Mouse (Mus musculus) mesoderm, embryonic 11.5 days (tissue): Measurements from ENCODE around the gene Cryzl1.
"Not testable (repeated sequence)": the region's sequence is repeated elsewhere in the genome, so short reads cannot be mapped to it uniquely, and the experiment has no call there.

Experiments used
- DNase-seq: peaks from one replicate; pipeline ENCODE4 v3.0.0-alpha.2; 2012; ENCODE audit warnings: low read depth, low spot score

The Cryzl1 gene

DNA sequence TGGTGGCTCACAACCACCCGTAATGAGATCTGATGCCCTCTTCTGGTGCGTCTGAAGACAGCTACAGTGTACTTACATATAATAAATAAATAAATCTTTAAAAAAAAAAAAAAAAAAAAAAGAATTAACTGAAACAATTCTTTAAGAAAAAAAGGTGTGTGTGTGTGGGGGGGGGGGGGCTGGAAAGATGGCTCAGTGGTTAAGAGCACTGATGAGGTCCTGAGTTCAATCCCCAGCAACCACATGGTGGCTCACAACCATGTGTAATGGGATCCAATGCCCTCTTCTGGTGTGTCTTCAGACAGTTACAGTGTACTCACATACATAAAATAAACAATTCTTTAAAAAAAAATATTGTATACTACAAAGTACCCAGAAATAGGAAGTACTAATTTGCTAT is 83.4 kb downstream of the Cryzl1 start:
- DNase-seq: not testable (repeated sequence)

DNA sequence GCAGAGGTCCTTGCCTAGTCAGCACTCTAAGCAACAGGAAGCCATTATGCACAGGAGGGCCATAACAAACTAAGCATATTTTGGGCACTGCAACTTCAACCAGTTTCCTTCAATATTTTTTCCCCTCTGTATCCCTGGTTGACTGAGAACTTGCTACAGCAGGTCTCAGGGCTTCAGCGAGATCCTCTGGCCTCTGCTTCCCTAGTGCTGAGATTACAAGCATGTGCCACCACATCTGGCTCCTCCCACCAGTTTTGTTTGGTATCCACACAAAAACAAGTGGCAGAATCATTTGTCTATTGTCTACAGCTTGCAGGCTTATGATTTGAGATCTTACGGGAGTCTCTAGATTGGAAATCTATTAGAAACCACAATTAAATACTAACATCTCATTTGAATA is 83.9 kb downstream of the Cryzl1 start:
- DNase-seq: no peak

DNA sequence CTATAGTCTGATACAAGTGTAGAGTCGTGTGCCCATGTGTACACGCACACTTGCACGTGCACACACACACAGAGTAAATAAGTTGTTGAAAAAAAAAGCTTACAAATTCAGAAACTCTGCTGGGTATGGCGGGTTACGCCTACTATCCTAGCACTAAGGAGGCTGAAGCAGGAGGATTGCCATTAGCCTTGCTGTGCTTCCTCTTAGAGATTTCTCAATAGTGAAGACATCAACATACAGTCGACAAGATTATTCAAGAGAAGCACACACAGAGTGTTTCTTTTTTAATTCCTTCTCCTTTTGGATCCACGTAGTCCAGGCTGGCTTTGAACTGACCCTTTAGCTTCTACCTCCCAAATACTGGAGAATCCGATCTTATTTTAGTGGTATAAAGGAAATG is 88.6 kb downstream of the Cryzl1 start:
- no peak for DNase-seq

DNA sequence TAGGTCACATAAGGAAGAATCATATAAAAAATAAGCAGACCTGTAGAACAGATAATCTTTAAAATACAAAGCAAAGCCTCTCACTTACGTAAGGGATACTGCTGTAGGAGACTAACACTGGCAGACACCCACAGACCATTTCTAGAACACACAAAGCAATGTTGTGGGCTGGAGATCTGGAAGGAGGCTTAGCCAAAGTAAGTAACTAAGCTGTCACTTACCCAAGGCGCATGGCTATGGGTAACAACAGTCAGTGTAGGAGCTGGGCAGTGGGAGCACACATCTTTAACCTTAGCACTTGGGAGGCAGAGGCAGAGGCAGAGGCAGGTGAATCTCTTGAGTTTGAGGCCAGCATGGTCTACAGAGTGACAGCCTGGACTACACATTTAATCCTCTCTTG is 89.1 kb downstream of the Cryzl1 start:
- no peak for DNase-seq
